Mouse (Mus musculus) forebrain, embryonic 15.5 days (tissue): Measurements from ENCODE around the gene Fut2. TPM values are rescaled to one million over a fixed set of nuclear protein-coding genes. Genes with fewer than 3 reads are reported as not detected.
"Not testable (repeated sequence)": the region's sequence is repeated elsewhere in the genome, so short reads cannot be mapped to it uniquely, and the experiment has no call there.

ENCODE experiments used
- ATAC-seq: fragments of 200-750 bp; cut with Nextera tagmentation; replicated peaks from 2 replicates; pipeline ENCODE4 v1.8.0; 2017; ENCODE audit warnings: mild to moderate bottlenecking, moderate TSS enrichment, moderate library complexity
- H3K27ac ChIP-seq: fragments of 300-500 bp; sonication (generic); replicated peaks from 2 replicates; pipeline ENCODE4 v1.5.1; 2015; ENCODE audit warnings: mild to moderate bottlenecking, inconsistent platforms
- H3K27me3 ChIP-seq: fragments of 300-500 bp; sonication (generic); 2 replicates; pipeline ENCODE4 v1.6.1; 2015; ENCODE audit warnings: inconsistent platforms
- H3K36me3 ChIP-seq: fragments of 300-500 bp; sonication (generic); 2 replicates; pipeline ENCODE4 v1.6.1; 2015; ENCODE audit warnings: mild to moderate bottlenecking, inconsistent platforms
- H3K4me1 ChIP-seq: fragments of 300-500 bp; sonication (generic); 2 replicates; pipeline ENCODE4 v1.6.1; 2015; ENCODE audit warnings: inconsistent platforms
- H3K4me2 ChIP-seq: fragments of 300-500 bp; sonication (generic); replicated peaks from 2 replicates; pipeline ENCODE4 v1.6.1; 2015; ENCODE audit warnings: mild to moderate bottlenecking, inconsistent platforms
- H3K4me3 ChIP-seq: fragments of 300-500 bp; sonication (generic); 2 replicates; pipeline ENCODE4 v1.5.1; 2015; ENCODE audit warnings: mild to moderate bottlenecking, inconsistent platforms
- H3K9ac ChIP-seq: fragments of 300-500 bp; sonication (generic); replicated peaks from 2 replicates; pipeline ENCODE4 v1.6.1; 2015; ENCODE audit warnings: mild to moderate bottlenecking, inconsistent platforms
- H3K9me3 ChIP-seq: fragments of 300-500 bp; sonication (generic); 2 replicates; pipeline ENCODE4 v1.6.1; 2016; ENCODE audit warnings: inconsistent platforms
- WGBS: fragments of 180-500 bp; shearing (Covaris S2); methylation state at CpG from one replicate; pipeline ENCODE4 v1.1.7; 2015; ENCODE audit warnings: mixed read lengths; 5-methylcytosine and 5-hydroxymethylcytosine counted together
- polyA plus RNA-seq: library from polyadenylated mRNA; unstranded; fragments of >200 nt; fragmentation: Nextera tagmentation; extraction: Ambion mirVana; gene quantifications from 2 replicates; pipeline ENCODE4 v1.2.1, GENCODE M21; 2015

Gene Fut2
- polyA plus RNA-seq, 1 experiment from 2014 or later: 0.31 TPM

DNA sequence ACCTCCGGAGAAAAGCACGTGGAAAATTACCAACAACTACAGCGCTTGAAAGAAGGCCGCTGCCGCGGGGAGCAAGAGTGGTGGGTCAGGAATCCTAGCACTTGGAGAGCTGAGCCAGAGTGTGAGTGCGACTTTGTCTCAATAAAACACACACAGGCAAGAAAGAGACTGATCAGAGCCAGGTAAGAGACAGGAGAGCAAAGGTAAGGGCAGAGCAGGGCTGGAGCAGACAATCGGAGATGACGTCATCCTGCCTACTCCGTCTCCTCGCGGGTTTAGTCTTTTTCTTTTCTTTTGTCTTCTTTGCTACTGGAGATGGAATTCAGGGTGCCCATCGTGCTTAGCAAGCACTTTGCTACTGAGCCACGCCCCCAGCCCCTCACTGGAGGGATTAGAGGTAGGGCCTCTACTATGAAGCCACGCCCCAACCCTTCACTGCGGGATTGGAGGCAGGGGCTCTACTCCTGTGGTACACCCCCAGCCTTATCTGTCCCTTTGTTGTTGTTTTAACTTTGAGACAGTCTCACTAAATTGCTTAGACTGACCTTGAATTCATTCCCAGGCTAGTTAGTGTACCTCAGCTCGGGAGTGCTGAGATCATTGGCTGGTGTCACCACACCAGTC lies 11.7 kb downstream of the Fut2 start:
- H3K27ac ChIP-seq: no peak overlapping the region
- peak overlapping the region; percentile 23 for H3K4me2 ChIP-seq
- H3K4me1 ChIP-seq: 0 out of 2 replicates have a peak, but pooled peaks cover 3% of the 10 kb centered on the region
- no peaks in the 10 kb centered on the region for H3K36me3 ChIP-seq
- no peaks in the 10 kb centered on the region for H3K9me3 ChIP-seq
- no peak overlapping the region for H3K9ac ChIP-seq
- no peaks in the 10 kb centered on the region for H3K27me3 ChIP-seq
- WGBS: 24% methylated on average over 17 of the region's 17 CpGs
- H3K4me3 ChIP-seq: peak overlapping the region; percentile 16; the same call in 1 of the 2 replicates
- ATAC-seq: no peak; the same call in 1 of the 2 replicates

DNA sequence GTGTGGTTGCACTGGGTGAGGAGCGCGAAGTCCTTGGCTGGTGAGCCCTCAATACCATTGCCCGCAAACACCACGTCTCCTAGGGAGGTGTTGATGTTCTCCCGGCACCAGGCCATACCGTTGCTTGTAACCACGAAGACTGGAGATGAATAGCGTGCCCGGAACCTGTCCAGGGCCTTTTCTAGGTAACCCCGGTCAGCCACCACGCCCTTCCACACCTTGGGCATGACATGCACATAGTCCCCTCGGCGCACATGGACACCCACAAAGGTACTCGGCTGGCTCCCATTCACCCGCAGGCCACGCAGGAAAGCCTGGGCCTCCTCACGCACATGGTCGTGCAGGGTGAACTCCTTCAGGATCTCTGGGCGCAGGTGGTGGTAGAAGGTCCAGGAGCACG lies 15.7 kb downstream of the Fut2 start:
- H3K4me2 ChIP-seq, H3K9me3 ChIP-seq, H3K4me3 ChIP-seq, H3K27me3 ChIP-seq, H3K4me1 ChIP-seq, ATAC-seq, H3K9ac ChIP-seq, H3K36me3 ChIP-seq, H3K27ac ChIP-seq: not testable (repeated sequence)
- 97% methylated on average over 20 of the region's 20 CpGs for WGBS

DNA sequence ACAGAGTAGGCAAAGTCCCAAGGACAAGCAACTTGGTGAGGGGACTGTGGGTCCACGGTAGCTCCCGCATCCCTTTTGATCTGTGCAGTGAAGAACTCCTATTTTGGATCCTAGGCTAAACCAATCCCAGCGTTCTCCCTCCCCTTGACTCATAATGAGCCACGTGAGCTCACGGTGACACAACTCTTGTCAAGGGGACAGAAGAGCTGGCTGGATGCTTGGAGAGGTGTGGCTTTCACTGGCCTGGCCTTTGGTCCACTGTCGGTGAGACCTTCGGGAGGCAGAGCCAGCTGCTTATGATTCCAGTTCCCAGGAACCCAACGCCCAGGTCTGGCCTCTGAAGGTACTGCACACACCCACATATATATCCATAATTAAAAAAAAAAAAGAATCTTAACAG lies 16.8 kb downstream of the Fut2 start:
- WGBS: 85% methylated on average over 8 of the region's 8 CpGs
- H3K27ac ChIP-seq: no peak overlapping the region
- ATAC-seq: no peak

DNA sequence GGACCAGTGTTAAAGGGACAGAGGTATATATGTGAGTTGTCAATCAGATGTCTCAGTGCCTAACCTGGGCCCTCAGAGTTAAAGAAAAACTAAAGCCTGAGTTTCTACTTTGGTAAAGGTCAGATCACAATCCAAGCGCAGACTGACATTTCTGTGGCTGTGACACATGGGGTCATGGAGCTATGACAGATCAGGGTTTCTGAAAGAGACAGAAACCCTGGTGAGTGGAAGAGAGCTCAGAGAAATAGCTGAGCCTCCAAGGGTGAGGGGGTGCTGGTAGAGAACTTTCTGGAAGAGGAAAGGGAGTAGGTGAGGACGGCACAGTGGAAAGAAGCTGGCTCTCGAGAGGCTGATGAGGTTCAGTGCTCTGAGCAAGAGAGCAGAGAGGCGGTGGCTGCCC lies 19.5 kb downstream of the Fut2 start:
- Histone ChIP-seq H3K9ac (no peak overlapping the region), H3K27me3 (no peaks in the 10 kb centered on the region), H3K27ac (no peak overlapping the region), H3K9me3 (no peaks in the 10 kb centered on the region), H3K36me3 (no peaks in the 10 kb centered on the region), H3K4me1 (peaks cover 25% of the 10 kb centered on the region), H3K4me2 (no peak overlapping the region), H3K4me3 (no peak overlapping the region)
- ATAC-seq: no peak
- WGBS: 76% methylated on average over 4 of the region's 4 CpGs

More for the DNA sequence above, 16.8 kb downstream of the Fut2 start:
- Histone ChIP-seq H3K4me1 (peaks cover 6% of the 10 kb centered on the region), H3K27me3 (no peaks in the 10 kb centered on the region), H3K4me3 (no peak overlapping the region), H3K4me2 (no peak overlapping the region), H3K9me3 (no peaks in the 10 kb centered on the region), H3K36me3 (no peaks in the 10 kb centered on the region), H3K9ac (no peak overlapping the region)

DNA sequence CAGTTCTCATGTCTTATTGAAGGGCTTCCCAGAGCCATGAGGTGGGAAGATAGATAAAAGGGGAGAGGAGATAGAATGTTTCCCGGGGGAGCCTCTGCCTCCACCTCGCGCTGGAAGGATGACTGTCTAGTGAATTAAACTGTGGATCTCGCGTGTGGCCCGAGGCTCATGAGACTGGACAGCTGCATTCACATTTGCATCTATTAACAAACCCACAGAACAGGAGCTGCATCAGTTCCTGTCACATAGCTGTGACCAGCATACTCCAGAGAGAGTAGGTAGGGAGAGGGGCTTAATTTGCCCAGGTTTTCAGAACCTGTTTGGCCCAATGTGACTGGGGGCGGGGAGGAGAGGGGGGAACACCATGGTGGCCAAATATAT lies 20.6 kb downstream of the Fut2 start:
- Histone ChIP-seq H3K36me3 (no peaks in the 10 kb centered on the region), H3K4me1 (peaks cover 27% of the 10 kb centered on the region), H3K27ac (no peak overlapping the region), H3K9ac (no peak overlapping the region), H3K9me3 (no peaks in the 10 kb centered on the region), H3K27me3 (no peaks in the 10 kb centered on the region), H3K4me2 (no peak overlapping the region), H3K4me3 (no peak overlapping the region)
- WGBS: 80% methylated on average over 7 of the region's 7 CpGs
- ATAC-seq: no peak

DNA sequence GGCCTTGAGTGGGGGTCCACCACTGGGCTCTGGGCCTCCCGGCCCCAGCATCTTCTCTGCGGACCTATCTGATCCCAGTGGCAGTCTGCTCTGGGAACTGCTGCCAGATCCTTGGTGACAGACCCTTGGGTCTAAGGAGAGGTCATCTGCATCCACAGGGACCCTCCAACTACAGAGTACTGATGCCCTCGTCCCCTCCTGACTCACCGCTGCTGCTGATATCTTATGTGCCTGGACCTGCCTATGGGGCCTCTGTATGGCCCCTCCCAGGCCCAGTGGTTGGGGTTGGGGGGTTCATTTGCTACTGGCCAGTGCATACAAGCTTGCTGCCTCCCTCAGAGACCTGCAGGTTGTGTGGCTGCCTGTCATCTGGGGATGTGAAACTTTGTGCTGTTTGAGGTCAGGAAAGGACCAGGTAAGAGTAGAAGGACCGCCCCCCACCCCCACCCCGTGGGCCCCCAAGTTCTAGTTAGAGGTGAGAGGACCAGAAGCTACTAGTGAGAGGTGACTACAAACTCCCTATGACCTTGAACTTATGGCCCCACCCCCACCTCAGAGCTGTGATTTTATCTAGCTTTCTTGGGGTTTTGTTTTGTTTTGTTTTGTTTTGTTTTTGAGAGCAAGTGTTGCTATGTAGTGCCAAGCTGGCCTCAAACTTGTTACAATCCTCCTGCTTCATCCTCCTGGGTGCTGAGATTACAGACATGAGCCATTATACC lies 21.2 kb downstream of the Fut2 start:
- Histone ChIP-seq H3K4me3 (peak overlapping the region; percentile 44; the same call in 1 of the 2 replicates), H3K9ac (no peak overlapping the region), H3K27ac (peak overlapping the region; percentile 88), H3K9me3 (no peaks in the 10 kb centered on the region), H3K27me3 (no peaks in the 10 kb centered on the region), H3K4me2 (peak overlapping the region; percentile 75), H3K36me3 (no peaks in the 10 kb centered on the region), H3K4me1 (peaks cover 27% of the 10 kb centered on the region)
- no peak for ATAC-seq
- WGBS: 66% methylated on average over 6 of the region's 6 CpGs

DNA sequence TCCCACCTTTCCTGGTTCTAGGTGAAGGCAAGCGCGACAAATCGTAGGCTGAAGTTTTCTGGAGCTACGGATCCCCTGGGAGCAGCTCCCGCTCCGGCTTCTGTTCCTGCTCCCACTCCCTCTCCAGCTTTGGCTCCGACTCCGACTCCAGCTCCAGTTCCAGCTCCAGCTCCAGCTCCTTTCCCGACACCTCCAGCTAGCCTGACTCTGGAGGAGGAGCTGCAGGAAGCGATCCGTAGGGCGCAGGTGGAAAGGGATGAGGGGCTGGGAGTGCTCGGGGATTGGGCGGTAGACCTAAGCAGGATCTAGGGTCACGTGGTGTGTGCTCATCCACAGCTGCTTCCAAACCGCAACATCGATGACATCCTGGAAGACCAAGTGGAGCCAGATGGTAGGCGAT lies 22.0 kb downstream of the Fut2 start:
- peak overlapping the region; percentile 75 for H3K4me2 ChIP-seq
- H3K9me3 ChIP-seq: no peaks in the 10 kb centered on the region
- H3K36me3 ChIP-seq: no peaks in the 10 kb centered on the region
- H3K27ac ChIP-seq: peak overlapping the region; percentile 88
- H3K9ac ChIP-seq: peak overlapping the region; percentile 50
- H3K4me1 ChIP-seq: peaks cover 27% of the 10 kb centered on the region
- 1% methylated on average over 18 of the region's 18 CpGs for WGBS
- ATAC-seq: peak; percentile 23
- no peaks in the 10 kb centered on the region for H3K27me3 ChIP-seq
- peak overlapping the region; percentile 44 for H3K4me3 ChIP-seq

DNA sequence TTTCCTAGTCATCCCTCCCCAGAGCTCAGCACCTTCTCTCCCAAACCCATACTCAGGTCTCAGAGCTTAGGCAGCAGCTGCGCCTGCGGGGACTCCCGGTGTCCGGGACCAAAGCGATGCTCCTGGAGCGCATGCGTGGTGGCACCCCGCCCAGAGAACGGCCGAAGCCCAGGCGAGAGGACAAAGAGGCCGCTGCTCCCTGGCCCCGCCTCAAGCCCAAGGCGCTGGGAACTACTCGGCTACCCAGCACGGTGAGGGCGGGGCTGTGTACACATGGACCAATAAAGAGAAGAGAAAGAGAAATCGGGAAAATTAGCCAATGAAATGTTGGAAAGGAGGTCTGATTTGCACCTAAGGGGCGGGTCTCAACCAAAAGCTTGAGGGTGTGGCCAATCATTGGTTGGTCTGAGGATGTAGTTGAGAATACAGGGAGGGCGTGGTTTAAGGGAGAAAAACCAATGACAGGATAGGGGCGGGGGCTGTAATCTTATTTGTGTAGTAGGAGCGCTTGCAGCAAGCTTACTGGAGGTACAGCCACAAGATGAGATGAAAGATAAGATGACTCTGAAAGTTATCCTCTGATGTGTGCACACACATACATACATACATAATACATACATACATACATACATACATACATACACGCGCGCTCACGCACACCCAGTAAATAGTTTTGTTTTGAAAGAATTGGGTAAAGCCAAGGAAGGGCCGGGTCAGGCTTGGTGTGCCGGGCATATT lies 22.6 kb downstream of the Fut2 start:
- Histone ChIP-seq H3K9ac (peak overlapping the region; percentile 65), H3K9me3 (no peaks in the 10 kb centered on the region), H3K36me3 (no peaks in the 10 kb centered on the region), H3K27ac (peak overlapping the region; percentile 88), H3K4me2 (peak overlapping the region; percentile 75), H3K27me3 (no peaks in the 10 kb centered on the region), H3K4me1 (peaks cover 27% of the 10 kb centered on the region), H3K4me3 (peak overlapping the region; percentile 44)
- ATAC-seq: peak; percentile 92
- WGBS: 1% methylated on average over 28 of the region's 28 CpGs

DNA sequence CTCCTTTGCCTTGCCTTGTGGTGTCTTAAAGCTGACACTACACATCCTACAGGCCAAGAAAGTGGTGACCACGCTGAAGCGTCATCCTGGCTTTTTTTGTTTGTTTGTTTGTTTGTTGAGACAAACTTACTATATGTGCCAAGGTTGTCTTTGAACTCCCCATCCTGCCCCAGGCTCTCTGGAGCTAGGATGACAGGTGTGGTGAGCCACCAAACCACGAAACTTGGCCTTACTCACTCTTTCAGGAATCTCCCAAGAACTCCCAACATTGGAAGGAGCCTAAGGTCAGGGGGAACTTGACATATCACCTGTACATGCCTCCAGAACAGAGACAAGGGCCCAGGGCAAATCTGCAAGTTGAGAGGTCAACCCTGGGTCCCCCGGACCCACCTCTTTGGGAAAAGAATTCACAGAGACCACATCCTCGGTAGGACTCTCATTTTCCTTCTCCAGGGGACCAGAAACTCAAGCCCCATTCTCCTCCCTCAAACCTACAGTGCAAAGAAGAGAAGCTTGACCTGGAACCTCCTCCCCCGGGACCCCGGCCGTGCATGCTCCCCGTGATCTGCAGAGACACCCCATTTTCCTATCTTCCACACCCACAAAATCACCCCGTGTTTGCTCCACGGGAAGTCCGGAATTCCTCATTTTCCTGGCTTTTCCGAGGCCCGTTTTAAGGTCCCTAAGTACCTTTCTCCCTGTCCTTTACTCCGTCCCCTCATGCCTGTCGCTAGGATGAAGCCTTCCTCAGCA lies 23.5 kb downstream of the Fut2 start:
- ATAC-seq: no peak
- WGBS: 34% methylated on average over 16 of the region's 16 CpGs
- H3K9me3 ChIP-seq: no peaks in the 10 kb centered on the region
- peaks cover 35% of the 10 kb centered on the region for H3K4me1 ChIP-seq
- H3K27me3 ChIP-seq: no peaks in the 10 kb centered on the region
- H3K27ac ChIP-seq: peak overlapping the region; percentile 88
- H3K4me2 ChIP-seq: peak overlapping the region; percentile 75
- H3K9ac ChIP-seq: peak overlapping the region; percentile 65
- H3K4me3 ChIP-seq: peak overlapping the region; percentile 44
- H3K36me3 ChIP-seq: no peaks in the 10 kb centered on the region

DNA sequence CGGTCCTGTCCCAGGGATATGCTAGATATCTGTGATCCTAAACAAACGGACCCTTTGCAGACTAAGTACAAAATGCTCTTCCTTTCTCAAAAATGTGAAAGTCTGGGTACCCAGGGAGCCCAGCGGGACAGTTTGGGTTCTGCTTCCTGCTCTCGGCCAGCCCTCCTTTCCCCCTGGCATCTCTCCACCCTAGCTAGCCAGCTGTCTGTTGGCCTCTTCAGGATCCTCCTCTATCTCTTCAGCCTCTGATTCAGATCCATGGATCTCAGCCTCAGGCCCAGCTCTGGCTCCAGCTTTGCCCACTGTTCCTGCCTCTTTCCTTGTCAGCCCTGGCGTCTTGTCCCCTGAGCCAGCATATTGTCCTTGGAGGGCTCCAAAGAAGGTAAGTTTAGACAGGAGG lies 24.1 kb downstream of the Fut2 start:
- Histone ChIP-seq H3K4me3 (no peak overlapping the region), H3K4me2 (no peak overlapping the region; the same call in 1 of the 2 replicates), H3K4me1 (peaks cover 35% of the 10 kb centered on the region), H3K36me3 (no peaks in the 10 kb centered on the region), H3K9ac (no peak overlapping the region), H3K27me3 (no peaks in the 10 kb centered on the region), H3K27ac (no peak overlapping the region), H3K9me3 (no peaks in the 10 kb centered on the region)
- WGBS: 82% methylated on average over 5 of the region's 5 CpGs
- no peak for ATAC-seq

DNA sequence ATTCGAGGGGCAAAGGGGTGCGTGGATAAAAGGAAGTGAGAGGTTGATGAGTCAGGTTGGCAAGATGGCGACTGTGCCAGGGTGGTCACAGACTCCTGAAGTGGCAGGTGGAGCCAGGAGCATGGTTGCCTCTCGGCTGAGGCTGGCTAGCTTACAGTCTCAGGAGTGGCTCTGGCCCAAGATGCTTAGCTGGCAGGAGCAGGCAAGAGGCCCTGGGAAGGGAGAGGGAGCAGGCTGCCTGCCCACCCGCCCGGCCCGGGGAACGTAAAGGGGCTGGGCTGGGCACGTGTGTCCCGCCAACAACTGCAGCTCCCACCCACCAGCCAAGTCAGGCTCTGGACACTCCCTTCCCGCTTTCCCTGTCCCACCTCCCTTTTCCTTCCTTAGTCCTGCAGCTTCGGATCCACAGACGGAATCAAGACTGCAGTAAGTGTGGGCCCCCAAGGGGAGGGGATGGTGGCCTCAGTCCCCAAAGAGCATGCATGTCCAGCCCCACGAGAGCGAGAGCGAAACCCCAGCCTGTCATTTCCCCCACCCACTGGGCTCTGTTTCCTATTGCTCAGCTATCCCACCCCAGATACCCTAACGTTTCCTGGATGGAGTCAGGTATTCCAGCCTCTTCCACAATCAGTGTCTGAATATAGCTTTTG lies 24.7 kb downstream of the Fut2 start:
- WGBS: 57% methylated on average over 17 of the region's 17 CpGs
- no peak overlapping the region for H3K9ac ChIP-seq
- peaks cover 35% of the 10 kb centered on the region for H3K4me1 ChIP-seq

More for the DNA sequence above, 24.7 kb downstream of the Fut2 start:
- H3K27ac ChIP-seq: no peak overlapping the region
- no peaks in the 10 kb centered on the region for H3K27me3 ChIP-seq
- no peak overlapping the region for H3K4me3 ChIP-seq
- no peak overlapping the region for H3K4me2 ChIP-seq
- H3K36me3 ChIP-seq: peaks cover 3% of the 10 kb centered on the region; the same call in 1 of the 2 replicates
- no peaks in the 10 kb centered on the region for H3K9me3 ChIP-seq
- no peak for ATAC-seq
